Mouse (Mus musculus) embryonic facial prominence, embryonic 14.5 days (tissue): ENCODE measurements around the gene Twist1. TPM values are rescaled to one million over a fixed set of nuclear protein-coding genes. Genes with fewer than 3 reads are reported as not detected.

Experiments used
- ATAC-seq: fragments of 200-750 bp; cut with Nextera tagmentation; 2 replicates; pipeline ENCODE4 v1.8.0; 2017; ENCODE audit warnings: low read depth, moderate number of reproducible peaks, moderate TSS enrichment
- DNase-seq: peaks from one replicate; pipeline ENCODE4 v3.0.0-alpha.2; 2015; ENCODE audit warnings: low spot score
- H3K27ac ChIP-seq: fragments of 300-500 bp; sonication (generic); replicated peaks from 2 replicates; pipeline ENCODE4 v1.5.1; 2014; ENCODE audit warnings: low read depth, mild to moderate bottlenecking, low read length, moderate library complexity
- H3K27me3 ChIP-seq: fragments of 300-500 bp; sonication (generic); replicated peaks from 2 replicates; pipeline ENCODE4 v1.6.1; 2014; ENCODE audit warnings: low read length; ENCODE audit not compliant: control insufficient read depth, insufficient read depth
- H3K36me3 ChIP-seq: fragments of 300-500 bp; sonication (generic); 2 replicates; pipeline ENCODE4 v1.6.1; 2014; ENCODE audit warnings: low read length, mixed read lengths; ENCODE audit not compliant: control insufficient read depth, insufficient read depth
- H3K4me1 ChIP-seq: fragments of 300-500 bp; sonication (generic); 2 replicates; pipeline ENCODE4 v1.6.1; 2014; ENCODE audit warnings: antibody characterized with exemption, low read length; ENCODE audit not compliant: control insufficient read depth, insufficient read depth
- H3K4me2 ChIP-seq: fragments of 300-500 bp; sonication (generic); 2 replicates; pipeline ENCODE4 v1.6.1; 2014; ENCODE audit warnings: low read depth, mild to moderate bottlenecking, low read length, moderate library complexity, mixed read lengths
- H3K4me3 ChIP-seq: fragments of 300-500 bp; sonication (generic); 2 replicates; pipeline ENCODE4 v1.5.1; 2014; ENCODE audit warnings: low read depth, mild to moderate bottlenecking, low read length
- H3K9ac ChIP-seq: fragments of 300-500 bp; sonication (generic); 2 replicates; pipeline ENCODE4 v1.6.1; 2014; ENCODE audit warnings: low read depth, mild to moderate bottlenecking, low read length, moderate library complexity, mixed read lengths
- H3K9me3 ChIP-seq: fragments of 300-500 bp; sonication (generic); 2 replicates; pipeline ENCODE4 v1.6.1; 2016; ENCODE audit warnings: low read length; ENCODE audit not compliant: control insufficient read depth
- WGBS: fragments of 180-500 bp; shearing (Covaris S2); extraction: QIAGEN DNeasy Blood & Tissue Kit; methylation state at CpG from one replicate; pipeline ENCODE4 v1.1.7; 2014; 5-methylcytosine and 5-hydroxymethylcytosine counted together
- polyA plus RNA-seq: library from polyadenylated mRNA; unstranded; fragments of >200 nt; fragmentation: Nextera tagmentation; extraction: Ambion mirVana; gene quantifications from 2 replicates; pipeline ENCODE4 v1.2.1, GENCODE M21; 2014

The Twist1 gene
- polyA plus RNA-seq, 1 experiment from 2014 or later: 41.1 TPM

GRCm38 (mm10) chr12:33956576-33957399 is 683 bp upstream of the Twist1 start:
- H3K9ac ChIP-seq: peak overlapping the region; percentile 99
- 0 out of 2 replicates have a peak, but pooled peaks cover 3% of the 10 kb centered on the region for H3K4me1 ChIP-seq
- H3K36me3 ChIP-seq: no peaks in the 10 kb centered on the region
- peak overlapping the region; percentile 80 for H3K4me2 ChIP-seq
- H3K27me3 ChIP-seq: peaks cover 29% of the 10 kb centered on the region
- DNase-seq (no peak), ATAC-seq (peak; percentile 6; the same call in 1 of the 2 replicates)
- H3K9me3 ChIP-seq: no peaks in the 10 kb centered on the region
- H3K4me3 ChIP-seq: peak overlapping the region; percentile 80
- WGBS: 1% methylated on average over 34 of the region's 43 CpGs
- peak overlapping the region; percentile 97 for H3K27ac ChIP-seq

DNA sequence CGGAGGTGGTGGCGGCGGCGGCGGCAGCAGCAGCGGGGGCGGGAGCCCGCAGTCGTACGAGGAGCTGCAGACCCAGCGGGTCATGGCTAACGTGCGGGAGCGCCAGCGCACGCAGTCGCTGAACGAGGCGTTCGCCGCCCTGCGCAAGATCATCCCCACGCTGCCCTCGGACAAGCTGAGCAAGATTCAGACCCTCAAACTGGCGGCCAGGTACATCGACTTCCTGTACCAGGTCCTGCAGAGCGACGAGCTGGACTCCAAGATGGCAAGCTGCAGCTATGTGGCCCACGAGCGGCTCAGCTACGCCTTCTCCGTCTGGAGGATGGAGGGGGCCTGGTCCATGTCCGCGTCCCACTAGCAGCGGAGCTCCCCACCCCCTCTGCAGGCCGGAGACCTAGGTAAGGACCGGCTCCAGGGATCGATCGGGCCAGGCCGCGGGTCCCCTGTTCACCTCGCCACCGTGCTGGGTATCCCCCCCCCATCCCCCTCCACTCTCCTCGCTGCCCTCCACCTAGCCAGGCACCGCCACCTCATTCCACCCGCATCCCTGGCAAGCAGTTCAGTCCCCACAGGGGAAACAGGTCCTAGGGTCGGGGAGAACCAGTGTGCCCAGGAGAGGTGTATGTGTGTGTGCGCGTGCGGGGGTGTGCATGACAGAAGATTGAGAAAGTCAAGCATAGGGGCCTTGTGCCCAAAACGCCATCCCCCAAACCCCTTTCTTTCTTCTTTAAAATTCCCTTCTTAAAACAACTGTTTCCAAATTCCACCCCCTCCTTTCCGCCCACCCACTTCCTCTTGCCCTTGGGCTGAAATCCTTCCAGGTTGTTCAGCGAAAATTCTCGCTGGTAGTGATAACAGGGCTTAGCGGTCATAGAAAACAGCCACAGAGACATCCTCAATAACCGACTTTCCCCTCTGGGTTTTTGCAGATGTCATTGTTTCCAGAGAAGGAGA is 1.0 kb downstream of the Twist1 start:
- WGBS: 1% methylated on average over 21 of the region's 56 CpGs
- H3K4me3 ChIP-seq: peak overlapping the region; percentile 80
- ATAC-seq (no peak), DNase-seq (no peak)
- H3K9ac ChIP-seq: peak overlapping the region; percentile 99
- peaks cover 9% of the 10 kb centered on the region; the same call in 1 of the 2 replicates for H3K36me3 ChIP-seq
- peaks cover 10% of the 10 kb centered on the region for H3K4me1 ChIP-seq
- H3K27ac ChIP-seq: peak overlapping the region; percentile 97
- H3K27me3 ChIP-seq: peaks cover 29% of the 10 kb centered on the region
- no peaks in the 10 kb centered on the region for H3K9me3 ChIP-seq
- peak overlapping the region; percentile 80 for H3K4me2 ChIP-seq

DNA sequence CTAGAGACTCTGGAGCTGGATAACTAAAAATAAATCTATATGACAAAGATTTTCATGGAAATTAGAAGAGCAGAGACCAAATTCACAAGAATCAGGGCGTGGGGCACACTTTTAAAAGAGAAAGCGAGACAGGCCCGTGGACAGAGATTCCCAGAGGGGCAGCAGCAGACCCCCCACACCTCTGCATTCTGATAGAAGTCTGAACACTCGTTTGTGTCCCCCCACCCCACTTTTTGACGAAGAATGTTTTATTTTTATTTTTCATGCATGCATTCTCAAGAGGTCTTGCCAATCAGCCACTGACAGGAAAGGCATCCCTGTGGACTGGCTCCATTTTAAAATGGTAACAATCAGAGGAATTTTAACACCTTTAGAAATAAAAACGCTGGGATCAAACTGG is 1.7 kb downstream of the Twist1 start:
- H3K4me3 ChIP-seq: peak overlapping the region; percentile 80
- WGBS: 3% methylated on average over 6 of the region's 6 CpGs
- DNase-seq (no peak), ATAC-seq (no peak)
- peaks cover 26% of the 10 kb centered on the region for H3K27me3 ChIP-seq
- no peaks in the 10 kb centered on the region for H3K9me3 ChIP-seq
- peaks cover 9% of the 10 kb centered on the region; the same call in 1 of the 2 replicates for H3K36me3 ChIP-seq
- peak overlapping the region; percentile 80 for H3K4me2 ChIP-seq
- peak overlapping the region; percentile 97 for H3K27ac ChIP-seq
- peaks cover 13% of the 10 kb centered on the region for H3K4me1 ChIP-seq
- H3K9ac ChIP-seq: peak overlapping the region; percentile 99

DNA sequence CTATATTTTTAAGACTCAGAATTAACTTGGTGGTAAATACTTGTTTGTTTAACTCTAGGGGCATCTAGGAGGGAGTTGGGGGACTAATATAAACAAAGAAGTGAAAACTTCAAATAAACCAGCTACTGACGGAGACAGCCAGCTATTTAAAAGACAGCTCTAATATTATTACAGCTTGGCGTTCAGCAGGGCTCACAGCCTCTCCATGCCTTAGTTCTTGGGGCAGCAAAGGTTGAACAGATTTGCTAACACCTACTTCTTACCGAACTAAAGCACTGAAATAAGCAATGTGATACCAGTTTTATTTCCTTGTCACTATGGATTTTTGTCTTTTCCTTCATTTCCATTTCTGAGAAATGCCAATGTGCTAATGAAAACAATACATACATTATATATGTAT is 2.4 kb downstream of the Twist1 start:
- WGBS: 9% methylated on average over 3 of the region's 3 CpGs
- no peaks in the 10 kb centered on the region for H3K9me3 ChIP-seq
- peak overlapping the region; percentile 80 for H3K4me3 ChIP-seq
- H3K36me3 ChIP-seq: peaks cover 9% of the 10 kb centered on the region; the same call in 1 of the 2 replicates
- peak overlapping the region; percentile 74 for H3K9ac ChIP-seq
- H3K27me3 ChIP-seq: peaks cover 22% of the 10 kb centered on the region
- no peak for ATAC-seq
- H3K4me2 ChIP-seq: peak overlapping the region; percentile 52
- DNase-seq: no peak
- peaks cover 13% of the 10 kb centered on the region for H3K4me1 ChIP-seq
- H3K27ac ChIP-seq: peak overlapping the region; percentile 97

DNA sequence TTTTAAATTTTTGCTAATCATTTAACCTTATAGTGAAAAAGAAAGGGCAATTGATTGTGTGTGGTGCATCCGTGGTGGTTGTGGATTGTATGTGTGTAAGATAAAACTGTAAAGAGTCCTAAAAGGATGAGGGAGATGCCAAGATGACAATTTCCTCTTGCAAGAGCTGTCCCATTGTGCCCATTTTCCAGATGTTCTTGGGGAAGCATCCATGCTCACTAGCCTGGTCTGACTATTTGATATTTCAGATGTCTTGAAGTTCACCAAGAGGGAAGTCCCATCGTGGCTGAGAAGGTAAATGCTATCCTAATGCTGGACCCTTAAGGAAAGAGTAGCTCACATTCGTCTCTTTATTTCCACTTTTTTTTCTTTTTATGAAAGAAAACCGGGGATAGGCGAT is 3.5 kb downstream of the Twist1 start:
- Histone ChIP-seq H3K4me3 (peak overlapping the region; percentile 80), H3K9ac (peak overlapping the region; percentile 81), H3K27me3 (peaks cover 17% of the 10 kb centered on the region), H3K27ac (peak overlapping the region; percentile 97), H3K36me3 (peaks cover 9% of the 10 kb centered on the region; the same call in 1 of the 2 replicates), H3K4me1 (peaks cover 18% of the 10 kb centered on the region), H3K9me3 (no peaks in the 10 kb centered on the region), H3K4me2 (peak overlapping the region; percentile 72)
- WGBS: 11% methylated on average over 5 of the region's 5 CpGs
- ATAC-seq (no peak), DNase-seq (no peak)

DNA sequence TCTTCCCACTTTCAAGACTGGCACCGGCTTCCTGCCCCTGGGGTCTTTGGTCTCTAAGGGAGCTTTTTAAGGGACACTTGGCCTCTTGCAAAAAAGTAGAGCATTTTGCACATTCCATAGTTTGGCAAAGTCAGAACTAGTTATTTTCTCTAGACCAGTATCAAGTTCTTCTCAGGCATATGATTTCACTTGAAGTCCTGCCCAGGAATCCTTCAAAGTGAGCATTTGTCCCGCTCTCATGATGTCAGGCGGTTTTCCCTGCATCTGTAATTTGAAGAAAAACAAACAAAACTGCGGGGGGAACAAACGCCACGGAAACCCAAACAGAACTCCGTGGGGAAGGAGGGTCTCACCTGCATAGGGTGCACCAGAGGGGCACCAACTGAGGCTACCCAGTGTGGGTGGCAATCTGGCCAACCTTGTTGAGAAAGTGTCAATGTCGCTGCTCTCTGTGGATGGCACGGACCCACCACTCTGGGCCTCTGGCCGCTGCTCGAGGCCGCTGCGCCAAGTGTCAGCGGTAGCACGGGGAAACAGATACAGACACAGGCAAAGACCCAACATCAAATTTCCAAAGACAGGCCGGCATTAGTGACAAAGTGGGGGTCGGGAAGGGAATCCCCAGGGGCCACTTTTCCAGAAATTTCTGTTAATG is 4.8 kb downstream of the Twist1 start:
- H3K9me3 ChIP-seq: no peaks in the 10 kb centered on the region
- H3K9ac ChIP-seq: peak overlapping the region; percentile 81
- H3K4me2 ChIP-seq: peak overlapping the region; percentile 72
- H3K4me3 ChIP-seq: peak overlapping the region; percentile 80
- WGBS: 5% methylated on average over 17 of the region's 17 CpGs
- H3K27me3 ChIP-seq: peaks cover 9% of the 10 kb centered on the region
- peaks cover 27% of the 10 kb centered on the region for H3K4me1 ChIP-seq
- H3K27ac ChIP-seq: peak overlapping the region; percentile 97
- peaks cover 9% of the 10 kb centered on the region; the same call in 1 of the 2 replicates for H3K36me3 ChIP-seq
- ATAC-seq (no peak), DNase-seq (peak; percentile 75)

DNA sequence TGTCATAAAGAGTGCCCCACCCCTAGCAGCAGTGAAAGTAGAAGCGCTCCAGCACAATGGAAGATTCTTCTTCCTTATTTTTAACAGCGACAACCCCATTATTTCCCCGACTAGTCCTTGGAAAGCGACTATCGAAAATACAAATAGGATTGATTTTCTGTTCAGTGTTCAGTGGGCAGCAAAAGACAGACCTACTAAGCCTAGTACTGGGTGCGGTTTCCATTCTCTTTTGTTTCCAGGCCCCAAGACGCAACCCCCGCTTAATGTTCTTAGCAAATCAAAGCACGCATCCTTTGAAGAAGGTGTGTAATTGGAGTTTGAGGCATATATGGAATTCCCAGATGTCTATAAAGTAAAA is 5.3 kb downstream of the Twist1 start:
- Histone ChIP-seq H3K4me3 (peak overlapping the region; percentile 80), H3K9me3 (no peaks in the 10 kb centered on the region), H3K27ac (peak overlapping the region; percentile 97), H3K27me3 (peaks cover 8% of the 10 kb centered on the region), H3K4me1 (peaks cover 27% of the 10 kb centered on the region), H3K36me3 (peaks cover 9% of the 10 kb centered on the region; the same call in 1 of the 2 replicates), H3K4me2 (peak overlapping the region; percentile 72), H3K9ac (peak overlapping the region; percentile 81)
- 13% methylated on average over 9 of the region's 9 CpGs for WGBS
- ATAC-seq (no peak), DNase-seq (no peak)
